Mouse (Mus musculus) heart, adult 2 months (tissue): ENCODE results near the gene Trim47.

Experiments used
- CTCF ChIP-seq: fragments of 200-600 bp; IDR thresholded peaks from 2 replicates; pipeline ENCODE4 v1.8.1; 2022; ENCODE audit warnings: antibody characterized with exemption, mild to moderate bottlenecking, moderate library complexity
- POLR2A ChIP-seq: fragments of 200-500 bp; IDR thresholded peaks from 2 replicates; pipeline ENCODE4 v1.6.1; 2011; ENCODE audit warnings: mild to moderate bottlenecking, low read depth, low read length, control low read depth; ENCODE audit not compliant: insufficient read depth

DNA sequence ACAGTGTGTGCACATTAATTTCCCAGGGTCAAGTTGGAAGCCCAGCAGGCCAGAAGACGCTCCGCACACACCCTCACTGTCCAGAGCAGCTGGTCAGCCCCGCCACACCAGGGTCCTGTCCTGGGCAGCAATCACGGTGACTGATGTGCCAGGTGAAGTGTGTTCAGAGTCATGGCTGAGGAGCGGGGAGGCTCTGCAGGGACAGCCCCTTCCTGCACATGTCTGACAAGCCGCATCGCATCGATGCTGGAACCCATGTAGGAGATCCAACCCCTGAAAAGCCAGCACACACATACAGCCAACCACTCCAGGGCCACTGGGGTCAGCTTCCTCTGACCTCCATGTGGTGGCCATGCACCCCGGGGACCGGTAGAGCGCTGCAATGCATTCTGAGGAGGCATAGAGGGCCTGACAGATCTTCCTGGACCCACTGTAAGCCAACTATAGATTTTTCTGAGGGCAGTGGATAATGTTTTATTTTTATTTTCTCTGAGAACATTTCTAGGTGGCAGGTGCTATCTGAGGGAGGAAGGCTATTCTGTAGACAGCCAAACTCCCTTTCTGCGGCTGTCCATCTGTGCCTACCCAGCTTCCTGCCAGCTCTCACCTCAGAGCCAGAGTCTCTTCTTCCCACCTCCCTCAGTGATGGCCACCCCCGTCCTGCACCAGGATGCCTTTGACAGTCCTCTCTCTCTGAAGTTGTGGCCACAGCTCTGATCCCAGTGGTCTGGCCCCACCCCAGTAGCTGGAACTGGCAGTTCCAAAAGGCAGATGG, 65.2 kb downstream of the Trim47 start:
- TF ChIP-seq CTCF (no peak), POLR2A (no peak)
